Mouse (Mus musculus): ENCODE results near the gene Rpusd4. TPM values are rescaled to one million over a fixed set of nuclear protein-coding genes. Genes with fewer than 3 reads are reported as not detected.

Rpusd4 gene
- polyA plus RNA-seq, 1 experiment from 2014 or later, result 24.4 TPM

- H3K4me1 ChIP-seq, result no peaks in the 10 kb centered on the region
- no peak overlapping the region for H3K9ac ChIP-seq
- 87% methylated on average over 4 of the region's 4 CpGs for WGBS
- H3K27ac ChIP-seq, result no peak overlapping the region
- no peak overlapping the region for H3K4me2 ChIP-seq (replicated peaks)
- peaks cover 12% of the 10 kb centered on the region for H3K27me3 ChIP-seq (replicated peaks)
- no peak for ATAC-seq (ENCODE audit: low FRiP score, low read depth)
- no peaks in the 10 kb centered on the region for H3K36me3 ChIP-seq
- H3K4me3 ChIP-seq, result no peak overlapping the region
- H3K9me3 ChIP-seq, result no peaks in the 10 kb centered on the region
Observed at GRCm38 (mm10) chr9:35290916-35291315, 23.3 kb downstream of the Rpusd4 start.

GRCm38 (mm10) chr9:35293465-35293864, 25.8 kb downstream of the Rpusd4 start:
- ATAC-seq (ENCODE audit: low FRiP score, low read depth), result no peak
- H3K4me1 ChIP-seq, result no peaks in the 10 kb centered on the region
- H3K4me3 ChIP-seq, result no peak overlapping the region
- no peak overlapping the region for H3K9ac ChIP-seq
- H3K9me3 ChIP-seq, result no peaks in the 10 kb centered on the region
- H3K27me3 ChIP-seq (replicated peaks), result no peaks in the 10 kb centered on the region
- H3K36me3 ChIP-seq, result no peaks in the 10 kb centered on the region
- H3K4me2 ChIP-seq (replicated peaks), result no peak overlapping the region
- 82% methylated on average over 5 of the region's 5 CpGs for whole genome bisulfite sequencing
- H3K27ac ChIP-seq, result no peak overlapping the region

GRCm38 (mm10) chr9:35297791-35298190, 30.1 kb downstream of the Rpusd4 start:
- Histone ChIP-seq H3K27me3 (replicated peaks) (no peaks in the 10 kb centered on the region), H3K4me3 (no peak overlapping the region), H3K9ac (no peak overlapping the region), H3K4me2 (replicated peaks) (no peak overlapping the region), H3K27ac (no peak overlapping the region), H3K4me1 (no peaks in the 10 kb centered on the region), H3K9me3 (no peaks in the 10 kb centered on the region), H3K36me3 (no peaks in the 10 kb centered on the region)
- ATAC-seq (ENCODE audit: low FRiP score, low read depth), result no peak

GRCm38 (mm10) chr9:35302172-35302571, 34.5 kb downstream of the Rpusd4 start:
- H3K36me3 ChIP-seq, result no peaks in the 10 kb centered on the region
- H3K27me3 ChIP-seq (replicated peaks), result no peaks in the 10 kb centered on the region
- H3K27ac ChIP-seq, result no peak overlapping the region
- no peak for ATAC-seq (ENCODE audit: low FRiP score, low read depth)
- no peak overlapping the region for H3K9ac ChIP-seq
- no peak overlapping the region for H3K4me3 ChIP-seq
- 91% methylated on average over 3 of the region's 3 CpGs for WGBS
- H3K4me1 ChIP-seq, result no peaks in the 10 kb centered on the region
- H3K4me2 ChIP-seq (replicated peaks), result no peak overlapping the region
- no peaks in the 10 kb centered on the region for H3K9me3 ChIP-seq

GRCm38 (mm10) chr9:35307461-35307860, 39.8 kb downstream of the Rpusd4 start:
- Histone ChIP-seq H3K36me3 (no peaks in the 10 kb centered on the region), H3K9me3 (no peaks in the 10 kb centered on the region), H3K4me1 (no peaks in the 10 kb centered on the region), H3K27ac (no peak overlapping the region), H3K27me3 (replicated peaks) (no peaks in the 10 kb centered on the region), H3K4me2 (replicated peaks) (no peak overlapping the region), H3K9ac (no peak overlapping the region), H3K4me3 (no peak overlapping the region)
- no peak for ATAC-seq (ENCODE audit: low FRiP score, low read depth)
- WGBS, result 85% methylated on average over 7 of the region's 7 CpGs

- ATAC-seq (ENCODE audit: low FRiP score, low read depth), result no peak
- Histone ChIP-seq H3K4me1 (0 out of 2 replicates have a peak, but pooled peaks cover 14% of the 10 kb centered on the region), H3K36me3 (no peaks in the 10 kb centered on the region), H3K4me2 (replicated peaks) (no peak overlapping the region), H3K9ac (no peak overlapping the region), H3K9me3 (no peaks in the 10 kb centered on the region), H3K27ac (no peak overlapping the region), H3K4me3 (no peak overlapping the region), H3K27me3 (replicated peaks) (no peaks in the 10 kb centered on the region; the same call in 1 of the 2 replicates)
- 83% methylated on average over 6 of the region's 6 CpGs for WGBS
Observed at GRCm38 (mm10) chr9:35310377-35310776, 42.7 kb downstream of the Rpusd4 start.

GRCm38 (mm10) chr9:35312516-35312915, 44.9 kb downstream of the Rpusd4 start:
- ATAC-seq (ENCODE audit: low FRiP score, low read depth), result no peak
- Histone ChIP-seq H3K27ac (no peak overlapping the region), H3K4me2 (replicated peaks) (no peak overlapping the region), H3K9ac (no peak overlapping the region), H3K4me3 (no peak overlapping the region), H3K4me1 (peaks cover 23% of the 10 kb centered on the region), H3K9me3 (no peaks in the 10 kb centered on the region), H3K36me3 (no peaks in the 10 kb centered on the region), H3K27me3 (replicated peaks) (no peaks in the 10 kb centered on the region; the same call in 1 of the 2 replicates)
- WGBS, result 60% methylated on average over 3 of the region's 3 CpGs

- Histone ChIP-seq H3K4me1 (peaks cover 32% of the 10 kb centered on the region), H3K9ac (no peak overlapping the region), H3K27ac (no peak overlapping the region), H3K27me3 (replicated peaks) (no peaks in the 10 kb centered on the region; the same call in 1 of the 2 replicates), H3K4me2 (replicated peaks) (no peak overlapping the region), H3K36me3 (no peaks in the 10 kb centered on the region), H3K9me3 (no peaks in the 10 kb centered on the region), H3K4me3 (no peak overlapping the region)
- 33% methylated on average over 4 of the region's 4 CpGs for WGBS
- ATAC-seq (ENCODE audit: low FRiP score, low read depth), result no peak
Observed at GRCm38 (mm10) chr9:35313601-35314000, 45.9 kb downstream of the Rpusd4 start.

- 75% methylated on average over 1 of the region's 1 CpGs for WGBS
- Histone ChIP-seq H3K36me3 (no peaks in the 10 kb centered on the region), H3K27ac (no peak overlapping the region), H3K4me1 (peaks cover 38% of the 10 kb centered on the region), H3K27me3 (replicated peaks) (no peaks in the 10 kb centered on the region; the same call in 1 of the 2 replicates), H3K4me3 (no peak overlapping the region), H3K4me2 (replicated peaks) (no peak overlapping the region), H3K9ac (no peak overlapping the region), H3K9me3 (no peaks in the 10 kb centered on the region)
- no peak for ATAC-seq (ENCODE audit: low FRiP score, low read depth)
Observed at GRCm38 (mm10) chr9:35314254-35314653, 46.6 kb downstream of the Rpusd4 start.

- no peak overlapping the region for H3K9ac ChIP-seq
- no peaks in the 10 kb centered on the region for H3K36me3 ChIP-seq
- no peak overlapping the region for H3K27ac ChIP-seq
- peaks cover 38% of the 10 kb centered on the region for H3K4me1 ChIP-seq
- H3K4me2 ChIP-seq (replicated peaks), result no peak overlapping the region
- no peak overlapping the region for H3K4me3 ChIP-seq
- H3K27me3 ChIP-seq (replicated peaks), result no peaks in the 10 kb centered on the region; the same call in 1 of the 2 replicates
- ATAC-seq (ENCODE audit: low FRiP score, low read depth), result peak; percentile 9; the same call in 1 of the 2 replicates
- H3K9me3 ChIP-seq, result no peaks in the 10 kb centered on the region
- WGBS, result 48% methylated on average over 3 of the region's 3 CpGs
Observed at GRCm38 (mm10) chr9:35316771-35317211, 49.1 kb downstream of the Rpusd4 start.

- H3K27ac ChIP-seq, result no peak overlapping the region
- WGBS, result 21% methylated on average over 9 of the region's 9 CpGs
- H3K9me3 ChIP-seq, result no peaks in the 10 kb centered on the region
- H3K9ac ChIP-seq, result no peak overlapping the region
- no peak overlapping the region for H3K4me2 ChIP-seq (replicated peaks)
- no peaks in the 10 kb centered on the region; the same call in 1 of the 2 replicates for H3K27me3 ChIP-seq (replicated peaks)
- ATAC-seq (ENCODE audit: low FRiP score, low read depth), result peak; percentile 63
- H3K4me1 ChIP-seq, result peaks cover 38% of the 10 kb centered on the region
- H3K36me3 ChIP-seq, result no peaks in the 10 kb centered on the region
- no peak overlapping the region for H3K4me3 ChIP-seq
Observed at GRCm38 (mm10) chr9:35317233-35317980, 49.7 kb downstream of the Rpusd4 start.

- H3K9ac ChIP-seq, result no peak overlapping the region
- peaks cover 33% of the 10 kb centered on the region for H3K4me1 ChIP-seq
- no peaks in the 10 kb centered on the region for H3K36me3 ChIP-seq
- no peaks in the 10 kb centered on the region for H3K9me3 ChIP-seq
- H3K27ac ChIP-seq, result no peak overlapping the region
- WGBS, result 23% methylated on average over 9 of the region's 9 CpGs
- no peak for ATAC-seq (ENCODE audit: low FRiP score, low read depth)
- no peaks in the 10 kb centered on the region; the same call in 1 of the 2 replicates for H3K27me3 ChIP-seq (replicated peaks)
- H3K4me2 ChIP-seq (replicated peaks), result 0 out of 2 replicates have a peak overlapping the region, but pooled peaks have one; percentile 8
- no peak overlapping the region for H3K4me3 ChIP-seq
Observed at GRCm38 (mm10) chr9:35318537-35319172, 51.0 kb downstream of the Rpusd4 start.

Data from neural tube, embryonic 12.5 days (tissue).